Mouse (Mus musculus) activated CD4-positive, CD25-positive, alpha-beta regulatory T cell (primary cell): ENCODE results near the gene Cand2. TPM values are rescaled to one million over a fixed set of nuclear protein-coding genes. Genes with fewer than 3 reads are reported as not detected.

ENCODE experiments used
- polyA plus RNA-seq, 2 experiments: library from polyadenylated mRNA; unstranded; fragments of 100-300 nt; shearing (Covaris generic); gene quantifications; one replicate each; pipeline ENCODE4 v1.2.1; 2017

Gene Cand2
- 1 to 10 TPM; 5.5 to 5.9 TPM for polyA plus RNA-seq

GRCm38 (mm10) chr6:115774501-115774921 is at the start of gene Cand2:
Cand2 (plus strand) TSS chr6:115774538.

DNA sequence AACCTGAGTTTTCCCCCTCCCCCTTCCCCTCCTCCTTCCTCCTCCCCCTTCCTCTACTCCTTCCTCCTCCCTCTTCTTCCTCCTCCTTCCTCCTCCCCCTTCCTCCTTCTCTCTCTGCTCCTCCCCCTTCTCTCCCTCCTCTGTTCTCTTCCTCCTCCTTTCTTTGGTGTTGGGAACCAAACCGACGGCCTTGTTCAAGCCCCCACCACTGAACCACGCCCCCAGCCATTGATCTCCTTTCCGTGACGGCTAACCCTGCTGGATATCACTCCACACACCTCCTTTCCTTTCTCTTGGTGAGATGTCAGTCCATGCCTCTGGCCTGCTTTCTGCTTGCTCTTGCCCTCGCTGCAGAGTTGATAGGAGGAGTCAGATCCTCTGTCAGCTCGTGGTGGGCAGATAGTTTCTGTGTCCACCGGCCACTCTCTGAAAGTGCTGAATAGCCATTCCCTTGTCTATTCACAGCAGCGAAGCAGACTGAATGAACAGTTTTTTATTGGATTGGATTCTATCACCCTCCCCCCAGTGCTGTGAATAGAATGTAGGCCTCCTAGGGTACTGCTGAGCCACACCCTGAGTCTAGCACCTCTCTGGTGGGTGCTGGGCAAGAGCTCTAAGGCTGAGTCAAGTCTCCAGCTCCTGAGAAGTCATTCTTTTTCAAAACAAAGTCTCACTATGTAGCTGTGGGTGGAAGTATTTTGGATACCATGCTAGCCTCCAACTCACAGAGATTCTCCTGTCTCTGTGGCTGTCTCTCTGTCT is 12.2 kb upstream of the Cand2 start, which contains the start of gene Tmem40:
TSS of gene Tmem40 (minus strand) at position 416 of the 762 bp plus-strand sequence.

GRCm38 (mm10) chr6:115808488-115809231 is 34.3 kb downstream of the Cand2 start, which contains the start of gene Rpl32:
Rpl32 (minus strand) TSS chr6:115808747.

GRCm38 (mm10) chr6:115838161-115838597 is 63.8 kb downstream of the Cand2 start, which contains the start of gene Efcab12:
Efcab12 (minus strand) TSS chr6:115838412.

DNA sequence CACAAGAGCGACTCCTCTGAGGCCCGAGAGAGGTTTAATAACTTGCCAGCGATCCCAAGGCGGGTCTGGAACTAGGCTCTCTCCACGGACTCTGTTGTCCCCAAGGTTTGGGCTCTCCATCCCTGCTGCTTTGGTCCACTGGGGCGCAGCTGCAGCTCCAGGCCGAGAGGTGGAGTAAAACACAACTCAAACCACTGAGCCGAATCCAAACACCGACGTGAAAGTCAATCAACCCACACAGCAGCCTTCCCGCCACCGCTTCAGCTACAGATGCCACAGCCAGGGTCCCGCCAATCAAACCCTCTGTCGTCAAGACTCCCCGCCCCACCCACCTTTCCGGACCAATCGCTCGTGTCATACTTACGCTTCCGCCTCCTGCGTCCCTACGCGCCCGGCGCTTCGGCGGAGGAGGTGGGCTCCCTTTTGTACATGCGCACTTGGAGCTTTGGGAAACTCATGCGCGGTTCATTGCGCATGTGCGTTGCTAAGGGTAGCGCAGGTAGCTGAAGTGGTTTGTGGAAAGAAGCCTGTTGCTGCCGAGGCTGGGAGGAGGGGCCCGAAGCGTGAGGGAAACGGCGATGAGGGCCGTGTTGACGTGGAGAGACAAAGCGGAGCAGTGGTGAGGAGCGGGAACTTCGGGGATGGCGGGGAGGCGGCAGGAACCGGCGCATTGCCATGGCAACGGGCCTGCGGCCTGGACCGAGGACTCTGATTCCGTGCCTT is 78.9 kb downstream of the Cand2 start, which contains the start of the genes Mbd4 and Ift122:
TSS of gene Mbd4 (minus strand) at position 281 of the 723 bp plus-strand sequence.
TSS of gene Ift122 (plus strand) at position 380 of the 723 bp plus-strand sequence.

Other genes with a start within 250 kb of the Cand2 start
- gene Tsen2, start 229.9 kb upstream of the Cand2 start, polyA plus RNA-seq = 10 to 100 TPM in 1 of 2 experiments, 1 to 10 TPM in 1; 5.8 to 14.1 TPM
- gene Mkrn2os, start 182.0 kb upstream of the Cand2 start, polyA plus RNA-seq = under 1 TPM; 0.09 to 0.33 TPM
- 10 to 100 TPM; 29.1 to 37.1 TPM for gene Mkrn2, start 172.6 kb upstream of the Cand2 start, polyA plus RNA-seq
- 100 to 1,000 TPM; 100 to 102 TPM for gene Raf1, start 97.9 kb upstream of the Cand2 start, polyA plus RNA-seq
- not detected for gene Tmem40, start 12.1 kb upstream of the Cand2 start, polyA plus RNA-seq
- 1,000 to 10,000 TPM; 2,529 to 4,590 TPM for gene Rpl32, start 34.2 kb downstream of the Cand2 start, polyA plus RNA-seq
- gene Efcab12, start 63.9 kb downstream of the Cand2 start, polyA plus RNA-seq = 1 to 10 TPM in 1 of 2 experiments, under 1 TPM in 1; 0.09 to 1.3 TPM
- gene Mbd4, start 78.8 kb downstream of the Cand2 start, polyA plus RNA-seq = 10 to 100 TPM in 1 of 2 experiments, 1 to 10 TPM in 1; 7.4 to 10.8 TPM
- gene Ift122, start 78.9 kb downstream of the Cand2 start, polyA plus RNA-seq = 1 to 10 TPM; 2.0 to 2.2 TPM
- under 1 TPM in 1 of 2 experiments, not detected in 1; 0.24 TPM for gene Rho, start 157.2 kb downstream of the Cand2 start, polyA plus RNA-seq
- under 1 TPM; 0.45 to 0.91 TPM for gene H1foo, start 170.4 kb downstream of the Cand2 start, polyA plus RNA-seq
- gene Plxnd1, start 220.5 kb downstream of the Cand2 start, polyA plus RNA-seq = 10 to 100 TPM in 1 of 2 experiments, 1 to 10 TPM in 1; 2.9 to 10.3 TPM